Mouse (Mus musculus) layer of hippocampus, postnatal 14 days (tissue): ENCODE data around the gene Sox15. TPM values are rescaled to one million over a fixed set of nuclear protein-coding genes. Genes with fewer than 3 reads are reported as not detected.
A peak's percentile ranks its signal among the peaks of the same experiment; 100 is the strongest.

Experiments
- DNase-seq, 2 experiments: peaks; one replicate each; pipeline ENCODE4 v3.0.0; 2021 to 2022; ENCODE audit warnings: low spot score in 2 of 2, mixed read lengths in 1 of 2
- total RNA-seq, 2 experiments: library from RNA; stranded (reverse); gene quantifications; 2 replicates each; pipeline ENCODE4 v1.2.3; 2021

The Sox15 gene
- total RNA-seq, 2 experiments from 2014 or later, result 0.48 TPM; not detected in 1

DNA sequence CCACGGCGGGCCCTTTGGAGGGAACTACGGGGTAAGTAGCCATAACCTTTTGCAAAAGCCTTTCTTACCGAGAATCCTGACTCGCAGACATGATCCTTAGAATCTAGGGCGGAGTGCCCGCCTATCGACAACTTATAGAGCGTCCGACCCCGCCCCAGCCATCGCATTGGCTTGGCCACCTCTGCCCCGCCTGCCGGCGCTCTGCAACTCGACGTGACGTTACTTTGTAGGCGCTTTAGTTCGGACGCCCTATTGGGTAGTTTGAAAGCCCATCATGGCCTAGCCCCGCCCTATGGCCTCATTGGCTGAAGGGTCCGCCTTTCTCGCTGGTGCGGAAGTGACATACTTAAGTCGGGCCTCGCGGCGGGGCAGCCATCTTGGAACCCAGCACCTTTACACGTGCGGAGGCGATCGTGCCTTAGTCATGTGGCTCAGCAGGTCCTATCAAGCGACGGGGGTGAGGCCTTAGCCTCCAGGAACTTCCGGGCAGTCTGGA lies 17.1 kb downstream of the Sox15 start, which contains the start of gene Eif4a1:
TSS of gene Eif4a1 (minus strand) at position 213 of the 496 bp plus-strand sequence.
- DNase-seq, result peak; percentile 100

- DNase-seq, result no peak
These were observed 24.0 kb downstream of the Sox15 start for GRCm38 (mm10) chr11:69679144-69679543.

GRCm38 (mm10) chr11:69680136-69680855 lies 25.2 kb downstream of the Sox15 start:
- DNase-seq, result no peak

- DNase-seq, result peak; percentile 95 to 98
These were observed 26.4 kb downstream of the Sox15 start, which contains the start of gene Senp3 for GRCm38 (mm10) chr11:69681314-69682208. TSS of gene Senp3 (minus strand) at chr11:69682084.

DNA sequence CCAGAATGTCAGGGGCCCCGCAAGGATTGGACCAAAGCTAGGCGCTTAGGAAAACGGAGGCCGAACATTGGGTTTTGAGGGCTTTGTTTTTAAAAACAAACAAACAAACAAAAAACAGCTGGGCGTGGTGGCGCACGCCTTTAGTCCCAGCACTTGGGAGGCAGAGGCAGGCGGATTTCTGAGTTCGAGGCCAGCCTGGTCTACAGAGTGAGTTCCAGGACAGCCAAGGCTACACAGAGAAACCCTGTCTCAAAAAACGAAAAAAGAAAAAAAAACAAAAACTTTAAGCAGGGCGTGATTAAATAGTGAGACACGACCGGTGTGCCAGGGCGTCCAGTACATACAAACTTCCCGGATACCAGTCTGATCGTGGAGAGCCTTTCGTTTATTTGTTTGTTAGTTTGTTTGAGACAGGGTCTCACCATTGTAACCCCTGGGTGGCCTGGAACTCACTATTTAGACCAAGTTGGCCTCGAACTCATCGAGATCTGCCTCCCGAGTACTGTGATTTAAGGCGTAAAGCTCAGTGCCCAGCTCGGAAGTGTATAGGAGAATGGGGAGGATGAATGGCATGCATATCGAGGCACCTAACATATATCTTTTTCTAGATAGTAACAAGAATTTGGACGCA lies 27.2 kb downstream of the Sox15 start:
- no peak for DNase-seq

DNA sequence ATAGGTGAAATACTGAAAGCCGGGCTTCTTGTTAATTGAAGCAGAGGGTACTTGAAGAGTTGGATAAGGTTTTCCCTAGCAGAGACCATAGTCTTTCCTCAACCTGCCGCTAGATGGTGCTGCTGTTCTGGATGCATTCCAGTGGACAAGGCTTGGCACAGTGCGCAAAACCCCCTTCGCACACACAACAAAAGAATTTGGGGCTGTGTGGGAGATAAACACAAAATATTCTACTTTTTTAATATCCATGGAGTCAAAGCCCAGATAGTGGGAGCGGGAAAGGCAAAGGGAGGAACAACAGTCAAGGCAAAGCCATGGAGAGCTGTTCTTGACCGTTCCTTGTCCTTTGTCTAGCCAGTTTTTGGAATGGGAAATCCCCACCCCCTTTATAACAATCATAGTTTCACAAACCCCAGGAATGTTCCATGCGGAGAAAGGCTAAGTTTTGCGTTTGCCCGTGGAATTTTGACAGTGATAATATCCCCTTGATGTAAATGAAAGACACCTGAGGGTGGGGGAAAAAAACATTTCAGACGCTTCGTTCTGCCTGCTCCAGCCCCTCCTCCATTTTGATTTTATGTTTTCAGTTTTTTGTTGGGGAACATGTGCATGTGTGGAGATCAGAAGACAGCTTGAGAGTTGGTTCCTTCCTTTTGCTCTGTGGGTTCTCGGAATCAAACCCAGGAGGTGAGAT lies 27.9 kb downstream of the Sox15 start:
- DNase-seq, result peak; percentile 92 to 94

- DNase-seq, result no peak
These were observed 28.5 kb downstream of the Sox15 start for GRCm38 (mm10) chr11:69683576-69683975.

- DNase-seq, result no peak
These were observed 29.1 kb downstream of the Sox15 start for GRCm38 (mm10) chr11:69684128-69684745.

- no peak for DNase-seq
These were observed 29.8 kb downstream of the Sox15 start for GRCm38 (mm10) chr11:69684936-69685335.

- peak in 1 of 2 experiments; percentile 77 for DNase-seq
These were observed 30.5 kb downstream of the Sox15 start, which contains the start of gene Tnfsf13 for GRCm38 (mm10) chr11:69685526-69686148. TSS of gene Tnfsf13 (minus strand) at chr11:69685784.

- DNase-seq, result no peak
These were observed 31.3 kb downstream of the Sox15 start for GRCm38 (mm10) chr11:69686377-69686776.

- no peak for DNase-seq
These were observed 31.9 kb downstream of the Sox15 start for GRCm38 (mm10) chr11:69687061-69687460.

GRCm38 (mm10) chr11:69689891-69690290 lies 34.8 kb downstream of the Sox15 start:
- no peak for DNase-seq

GRCm38 (mm10) chr11:69692196-69692811 lies 37.2 kb downstream of the Sox15 start:
- no peak for DNase-seq

GRCm38 (mm10) chr11:69692863-69693262 lies 37.7 kb downstream of the Sox15 start:
- DNase-seq, result no peak

DNA sequence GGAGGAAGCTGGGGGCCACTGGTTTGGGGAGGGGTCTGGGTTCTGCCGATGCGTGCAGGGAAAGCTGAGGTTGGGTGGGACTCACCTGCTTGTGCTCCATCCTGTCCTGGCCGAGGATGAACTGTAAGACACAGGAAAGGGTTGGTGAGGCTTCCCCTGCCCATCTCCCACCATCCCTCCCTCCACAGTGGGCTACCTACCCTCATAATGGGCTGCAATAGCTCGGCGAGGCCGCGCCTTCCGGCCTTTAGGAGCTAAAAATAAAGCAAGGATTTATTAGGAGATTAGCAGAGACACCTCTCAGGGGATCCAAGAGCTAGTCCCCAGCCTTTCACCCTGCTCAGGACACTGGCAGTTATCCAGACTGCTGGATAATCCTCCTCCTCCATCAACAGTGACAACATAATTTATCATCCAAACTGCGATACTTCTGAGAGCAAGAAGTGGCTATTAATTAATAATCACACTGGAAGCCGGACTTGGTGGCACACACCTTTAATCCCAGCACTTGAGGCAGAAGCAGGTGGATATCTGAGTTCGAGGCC lies 38.4 kb downstream of the Sox15 start:
- DNase-seq, result no peak

- DNase-seq, result no peak
These were observed 39.9 kb downstream of the Sox15 start for GRCm38 (mm10) chr11:69695046-69695360.

DNA sequence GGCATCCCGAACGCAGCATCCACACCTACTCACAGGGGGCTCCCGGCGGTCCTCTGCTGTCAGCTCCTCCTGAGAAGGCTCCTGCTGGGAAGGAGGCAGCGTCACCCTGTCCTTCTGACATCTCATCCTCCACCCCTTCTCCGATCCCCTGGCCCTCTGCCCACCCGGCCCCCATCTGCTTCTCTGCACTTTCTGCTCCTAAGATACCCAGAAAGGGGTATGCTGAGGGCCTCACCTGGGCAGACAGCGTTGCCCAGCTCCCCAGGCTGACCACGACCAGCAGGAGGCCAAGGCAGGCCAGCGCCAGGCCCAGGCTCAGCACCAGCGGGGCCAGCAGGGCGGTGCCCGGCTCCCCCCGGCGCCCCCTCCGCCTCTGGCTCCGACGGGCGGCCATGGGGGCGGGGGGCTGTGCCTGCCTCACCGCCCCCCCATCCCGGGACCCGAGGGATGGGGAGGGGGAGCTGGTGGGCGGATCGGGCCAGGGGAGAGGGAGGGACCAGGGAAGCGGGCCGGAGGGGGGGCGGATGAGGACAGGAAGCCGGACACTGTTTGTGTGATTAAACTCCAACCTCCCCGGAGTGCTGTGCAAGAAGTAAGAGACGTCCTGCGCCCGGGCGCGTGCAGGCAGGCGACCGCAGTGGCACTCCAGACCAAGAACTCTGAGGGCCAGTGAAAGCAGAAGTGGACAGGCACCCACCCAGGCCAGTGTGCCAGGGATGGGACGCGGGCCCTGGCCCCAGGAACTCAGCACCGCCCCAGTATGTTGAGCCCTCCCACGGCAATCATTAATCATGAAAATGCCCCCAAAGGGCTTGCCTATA lies 40.5 kb downstream of the Sox15 start, which contains the start of the genes Tnfsf12 and Tnfsfm13:
TSS of gene Tnfsf12 (minus strand) at position 489 of the 821 bp plus-strand sequence.
TSS of gene Tnfsfm13 (minus strand) at position 738 of the 821 bp plus-strand sequence.
- DNase-seq, result no peak
